Mouse (Mus musculus) fat pad, adult 2 months (tissue): Measurements from ENCODE around the gene Selenov.
"Not testable (repeated sequence)": the region's sequence is repeated elsewhere in the genome, so short reads cannot be mapped to it uniquely, and the experiment has no call there.

Experiments used
- DNase-seq: peaks from one replicate; pipeline ENCODE4 v3.0.0-alpha.2; 2011; ENCODE audit warnings: low read depth, low spot score; ENCODE audit errors: extremely low read depth

Gene Selenov

DNA sequence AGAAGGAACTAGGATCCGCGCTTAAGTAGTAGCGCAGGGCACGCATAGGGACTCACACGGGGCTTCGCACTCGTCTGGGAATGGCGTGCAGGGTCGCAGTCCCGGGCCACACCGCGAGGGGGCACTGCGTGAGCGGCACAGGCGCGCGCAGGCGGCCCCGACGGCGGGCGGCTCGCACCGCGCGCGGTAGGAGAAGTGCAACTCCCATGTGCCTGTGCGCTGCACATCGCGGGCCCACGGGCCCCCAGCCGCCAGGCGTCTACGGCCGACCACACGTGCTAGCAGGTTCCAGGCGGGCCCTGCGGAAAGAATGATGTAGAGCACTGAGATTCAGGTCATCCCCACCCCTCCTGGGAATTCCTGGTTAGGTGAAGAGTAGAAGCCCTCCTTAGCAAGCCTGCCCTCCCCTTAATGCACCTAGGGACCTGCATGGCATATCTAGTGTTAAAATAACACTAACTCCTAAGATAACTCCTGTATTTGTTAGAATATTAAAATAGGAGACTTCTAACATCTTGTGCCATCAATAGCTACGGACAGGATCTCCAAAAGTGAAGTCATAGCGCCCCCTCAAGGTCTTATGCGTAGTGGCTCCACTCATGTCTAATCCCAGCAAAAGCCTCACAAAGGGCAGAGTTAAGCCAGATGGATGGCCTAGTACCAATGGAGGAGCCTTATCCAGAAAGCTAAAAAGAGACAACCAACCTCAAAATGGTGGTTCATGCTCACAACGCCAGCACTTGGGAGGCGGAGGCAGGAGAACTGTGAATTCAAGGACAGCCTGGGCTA, 8.0 kb upstream of the Selenov start:
- DNase-seq = no peak

DNA sequence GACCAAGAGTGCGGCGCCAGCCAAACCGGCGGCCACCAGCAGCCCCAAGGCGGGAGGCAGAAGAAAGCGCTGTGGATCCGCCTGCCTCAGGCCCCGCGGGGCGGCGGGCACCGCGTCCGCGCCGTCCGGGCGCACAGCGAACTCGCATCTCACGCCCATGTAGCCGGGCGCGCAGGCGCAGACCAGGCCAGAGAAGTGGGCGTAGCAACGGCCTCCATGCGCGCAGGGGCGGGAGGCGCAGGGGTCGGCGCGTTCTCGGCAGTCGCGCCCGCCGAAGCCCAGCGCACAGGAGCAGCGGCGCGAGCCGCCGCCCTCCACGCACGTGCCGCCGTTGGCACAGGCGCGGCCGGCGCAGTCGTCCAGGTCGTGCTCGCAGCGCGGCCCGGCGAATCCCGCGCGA, 3.5 kb upstream of the Selenov start:
- DNase-seq = no peak

DNA sequence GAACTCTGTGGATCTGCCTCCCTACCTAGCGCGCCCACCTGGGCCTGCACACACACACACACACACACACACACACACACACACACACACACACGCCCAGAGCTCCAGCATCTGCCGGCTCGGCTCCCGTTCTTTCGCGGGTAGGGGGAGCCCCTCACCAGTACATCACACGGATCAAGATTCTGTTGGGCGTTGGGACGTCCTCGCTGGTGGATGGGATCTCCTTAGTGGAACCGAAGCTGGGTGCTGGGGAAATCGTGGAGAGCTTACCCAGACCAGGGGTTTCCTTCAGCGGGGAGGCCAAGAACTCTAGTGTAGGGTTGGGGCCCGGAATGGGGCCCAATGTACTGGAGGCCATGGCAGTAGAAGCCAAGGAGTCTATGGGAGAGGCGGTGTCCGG, 821 bp downstream of the Selenov start:
- no peak for DNase-seq

DNA sequence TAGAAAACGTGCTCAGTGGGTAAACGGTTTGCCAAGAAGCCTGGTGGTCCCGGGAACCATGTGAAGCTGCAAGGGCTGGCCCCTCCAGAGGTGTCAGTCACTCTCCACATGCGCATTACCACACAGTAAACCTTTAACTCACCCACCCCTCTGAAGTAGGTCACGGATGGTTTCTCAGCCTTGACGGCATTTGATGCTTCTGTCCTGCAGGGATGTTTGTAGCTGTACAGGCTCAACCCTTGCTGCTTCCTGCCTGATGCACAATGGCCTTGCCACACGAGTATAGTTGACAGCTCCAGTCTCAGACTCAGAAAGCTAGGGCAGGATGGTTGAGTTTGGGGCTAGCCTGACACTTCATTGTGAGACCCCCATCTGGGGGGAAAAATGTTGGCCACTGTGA, 10.4 kb downstream of the Selenov start:
- DNase-seq = no peak

DNA sequence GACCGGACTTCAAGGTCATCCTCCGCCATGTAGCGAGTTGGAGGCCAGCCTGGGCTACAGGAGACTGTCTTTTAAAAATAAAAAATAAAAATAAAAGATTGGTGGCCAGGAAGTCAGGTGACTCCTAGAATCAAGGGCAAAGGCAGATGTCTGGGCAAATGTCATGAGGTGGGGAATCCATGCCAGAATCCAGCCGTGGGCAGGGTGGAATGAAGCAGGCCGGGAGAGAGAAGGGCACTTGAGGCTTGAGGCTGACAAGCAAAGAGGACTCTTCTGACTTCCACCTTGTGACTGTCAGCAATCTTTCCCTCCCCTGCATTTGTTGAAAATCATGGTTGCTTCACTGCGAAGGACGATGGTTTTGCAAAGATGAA, 12.7 kb downstream of the Selenov start:
- DNase-seq = no peak

DNA sequence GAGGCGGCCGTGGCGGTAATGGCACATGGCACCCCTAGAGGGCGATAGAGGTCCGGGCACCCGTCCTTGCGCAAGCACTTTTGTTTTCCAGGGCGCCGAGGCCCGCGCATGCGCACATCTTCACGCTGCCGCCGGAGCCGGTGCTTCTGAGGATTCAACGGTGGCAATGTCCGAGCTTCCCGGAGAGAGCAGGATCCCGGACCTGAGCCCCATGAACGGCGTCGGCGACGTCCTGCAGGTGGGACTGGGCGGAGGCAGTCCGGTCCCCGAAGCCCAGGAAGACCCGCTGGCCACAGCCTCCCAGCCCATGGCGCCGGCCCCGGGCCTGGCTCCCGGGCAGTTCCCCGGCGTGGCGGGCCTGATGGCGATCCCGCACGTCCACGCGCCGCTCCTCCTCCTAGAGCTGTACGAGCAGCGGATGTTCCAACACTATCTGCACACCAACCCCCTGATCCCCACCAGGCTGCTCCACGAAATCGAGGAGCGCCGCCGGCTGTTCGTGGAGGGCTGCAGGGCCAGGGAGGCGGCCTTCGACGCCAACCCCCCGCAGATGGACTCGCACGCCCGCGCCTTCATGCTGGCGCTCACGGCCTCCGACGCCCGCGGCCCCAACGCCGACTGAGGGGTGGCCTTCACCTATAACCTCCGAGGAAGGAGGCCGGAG, 13.2 kb downstream of the Selenov start, which contains the start of gene Eid2b:
Gene Eid2b (plus strand): TSS at position 125 of the 664 bp plus-strand sequence.
- peak; percentile 14 for DNase-seq

DNA sequence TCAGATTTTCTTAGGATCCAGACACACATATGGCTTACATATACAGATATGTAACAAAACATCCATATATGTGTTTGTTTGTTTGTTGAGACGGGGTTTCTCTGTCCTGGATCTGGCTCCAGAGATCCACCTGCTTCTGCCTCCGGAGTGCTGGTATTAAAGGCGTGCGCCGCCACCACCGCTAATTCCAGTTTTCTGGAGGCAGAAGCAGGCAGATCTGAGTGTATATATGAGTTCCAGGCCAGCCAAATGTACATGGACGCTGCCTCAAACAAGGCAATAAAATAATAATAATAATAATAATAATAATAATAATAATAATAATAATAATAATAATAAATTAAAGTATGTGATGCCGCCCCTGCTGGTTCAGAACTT, 13.8 kb downstream of the Selenov start:
- DNase-seq = no peak

DNA sequence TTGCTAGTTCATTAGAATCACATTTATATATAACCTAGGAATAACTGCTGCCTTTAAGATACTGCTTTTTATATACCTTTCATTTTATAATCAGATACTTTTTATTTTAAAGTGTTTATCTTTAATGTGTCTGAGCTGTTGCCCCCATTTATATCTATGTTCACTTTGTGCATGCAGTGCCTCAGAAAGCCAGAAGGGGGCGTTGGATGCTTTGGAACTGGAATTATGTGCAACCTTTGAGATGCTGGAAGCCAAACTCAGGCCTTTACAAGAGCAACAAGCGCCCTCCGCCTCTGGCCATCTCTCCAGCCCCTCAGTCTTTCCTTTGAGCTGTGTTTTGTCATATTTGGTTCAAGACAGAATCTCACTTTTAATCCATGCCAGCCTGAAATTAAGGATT, 19.2 kb downstream of the Selenov start:
- no peak for DNase-seq

DNA sequence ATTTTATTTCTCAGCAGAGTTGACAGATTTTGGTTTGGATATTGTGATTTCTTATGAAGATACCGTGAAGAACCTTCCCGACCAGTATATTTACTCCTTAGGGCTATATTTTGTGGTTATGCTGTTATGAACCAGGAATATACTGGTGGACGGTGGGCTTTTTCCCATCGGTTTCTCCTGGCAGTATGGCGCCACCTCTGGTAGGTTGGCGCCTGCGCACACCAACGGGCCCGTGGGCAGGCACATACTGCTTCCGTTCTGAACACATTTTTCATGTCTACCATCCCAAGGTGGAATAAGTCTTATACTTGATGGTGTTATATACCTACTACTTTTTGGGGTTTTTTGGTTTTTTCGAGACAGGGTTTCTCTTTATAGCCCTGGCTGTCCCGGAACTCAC, 21.6 kb downstream of the Selenov start:
- no peak for DNase-seq

DNA sequence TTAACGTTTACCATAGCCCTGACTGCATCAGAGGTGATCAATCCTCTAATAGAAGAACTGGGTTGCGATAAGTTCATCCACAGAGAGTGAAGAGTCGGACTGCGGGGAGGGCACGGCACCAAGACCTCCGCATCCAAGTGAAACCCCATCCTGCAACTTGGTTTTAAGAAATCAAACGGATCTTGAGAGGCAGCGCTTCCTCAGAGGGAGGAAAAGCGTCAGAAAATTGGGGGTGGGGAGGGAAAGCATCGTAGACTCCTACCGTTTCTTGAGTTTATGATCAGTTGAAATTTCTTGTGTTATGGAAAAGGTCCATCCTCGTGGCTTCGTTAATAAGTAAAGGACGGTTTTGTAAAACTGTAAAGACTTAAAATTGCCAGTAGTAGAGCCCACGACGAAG, 22.4 kb downstream of the Selenov start:
- no peak for DNase-seq

DNA sequence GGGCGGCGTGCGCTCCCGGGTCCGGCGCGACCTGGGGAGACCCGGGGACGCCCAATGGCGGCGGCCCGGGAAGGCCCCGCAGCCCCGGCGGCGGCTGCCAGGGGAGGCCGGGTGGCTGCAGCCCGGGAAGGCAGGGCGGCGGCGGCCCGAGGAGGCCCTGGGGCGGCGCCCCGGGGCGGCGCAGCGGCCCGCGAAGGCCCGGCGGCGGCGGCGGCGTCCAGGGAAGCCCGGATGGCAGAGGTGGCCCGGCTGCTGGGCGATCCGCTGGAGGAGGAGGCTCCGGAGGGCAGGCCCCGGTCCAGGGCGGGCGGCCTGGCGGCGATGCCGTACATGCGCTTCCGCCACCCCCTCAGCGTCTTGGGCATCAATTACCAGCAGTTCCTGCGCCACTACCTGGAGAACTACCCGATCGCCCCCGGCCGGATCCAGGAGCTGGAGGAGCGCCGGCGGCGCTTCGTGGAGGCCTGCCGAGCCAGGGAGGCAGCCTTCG, 22.9 kb downstream of the Selenov start:
- DNase-seq = no peak

DNA sequence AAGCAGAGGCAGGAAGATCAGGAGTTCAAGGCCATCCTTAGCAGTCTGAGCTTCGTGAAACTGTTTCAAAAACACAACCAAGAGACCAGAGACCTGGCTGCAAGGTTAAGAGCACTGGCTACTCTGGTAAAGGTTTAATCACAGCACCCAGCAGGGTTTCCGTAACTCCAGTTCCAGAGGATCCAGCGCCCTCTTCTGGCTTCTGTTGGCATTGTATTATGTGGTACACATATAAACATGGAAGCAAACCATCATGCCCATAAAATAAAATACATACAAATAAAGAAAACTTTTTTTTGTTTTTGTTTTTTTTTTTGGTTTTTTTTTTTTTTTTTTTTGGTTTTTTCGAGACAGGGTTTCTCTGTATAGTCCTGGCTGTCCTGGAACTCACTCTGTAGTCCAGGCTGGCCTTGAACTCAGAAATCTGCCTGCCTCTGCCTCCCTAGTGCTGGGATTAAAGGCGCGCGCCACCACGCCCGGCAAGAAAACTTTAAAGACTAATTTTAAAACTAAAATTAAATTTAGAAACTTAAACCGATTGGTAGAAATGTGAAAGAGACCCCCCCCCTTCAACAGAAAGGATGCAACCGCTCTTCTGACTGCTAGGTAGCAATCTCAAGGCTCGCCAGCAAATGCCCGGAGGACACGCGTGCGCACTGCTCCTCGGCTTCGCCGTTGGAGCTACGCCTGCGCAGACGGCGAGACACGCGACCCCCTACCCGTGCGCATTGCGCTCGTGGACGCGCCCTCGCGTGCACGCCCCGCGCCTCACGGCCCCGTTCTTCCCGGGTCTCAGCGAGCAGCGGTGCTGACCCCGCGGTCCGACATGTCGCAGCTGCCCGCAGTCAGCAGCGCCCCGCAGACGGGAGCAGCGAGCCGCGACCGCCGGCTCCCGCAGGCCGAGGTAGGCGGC, 23.6 kb downstream of the Selenov start, which contains the start of gene Eid2:
Gene Eid2 (plus strand): TSS at position 753 of the 913 bp plus-strand sequence.
- DNase-seq = no peak

DNA sequence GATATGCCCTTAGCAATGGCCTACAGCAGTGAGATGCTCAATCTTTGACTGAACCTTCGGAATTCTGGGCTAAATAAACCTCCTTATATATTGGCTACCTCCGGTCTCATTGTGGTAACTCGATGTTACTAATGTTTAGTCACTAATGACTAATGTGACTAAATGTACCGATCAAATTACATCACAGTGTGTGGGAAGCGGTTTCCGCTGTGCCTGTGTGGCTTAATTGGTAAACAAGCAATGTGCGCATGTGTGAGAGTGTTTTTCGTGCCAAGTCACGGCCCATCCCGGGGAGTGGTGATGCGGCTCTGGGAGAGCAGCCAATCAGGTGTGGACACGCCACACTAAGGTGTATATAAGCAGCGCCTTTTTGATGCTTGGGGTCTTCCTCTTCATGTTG, 25.6 kb downstream of the Selenov start:
- DNase-seq = no peak

DNA sequence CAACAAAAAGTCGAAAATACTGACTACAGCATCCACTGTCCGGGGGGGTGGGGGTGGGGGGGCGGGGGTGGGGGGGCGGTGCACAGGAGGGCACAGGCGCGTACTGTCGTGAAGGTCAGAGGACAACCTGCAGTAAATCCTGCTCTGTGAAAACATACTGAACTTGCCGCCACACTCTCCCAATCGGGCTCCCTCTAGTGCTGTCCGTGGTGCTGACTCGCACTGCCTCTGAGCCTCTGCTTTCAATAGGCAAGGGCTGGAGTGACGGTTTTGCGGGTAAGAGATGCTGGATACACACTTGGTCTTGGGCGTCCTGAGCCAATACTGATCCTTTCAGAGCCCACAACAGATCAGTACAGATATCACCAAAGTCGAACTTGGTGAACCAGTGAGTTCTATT, 27.2 kb downstream of the Selenov start:
- DNase-seq = no peak

DNA sequence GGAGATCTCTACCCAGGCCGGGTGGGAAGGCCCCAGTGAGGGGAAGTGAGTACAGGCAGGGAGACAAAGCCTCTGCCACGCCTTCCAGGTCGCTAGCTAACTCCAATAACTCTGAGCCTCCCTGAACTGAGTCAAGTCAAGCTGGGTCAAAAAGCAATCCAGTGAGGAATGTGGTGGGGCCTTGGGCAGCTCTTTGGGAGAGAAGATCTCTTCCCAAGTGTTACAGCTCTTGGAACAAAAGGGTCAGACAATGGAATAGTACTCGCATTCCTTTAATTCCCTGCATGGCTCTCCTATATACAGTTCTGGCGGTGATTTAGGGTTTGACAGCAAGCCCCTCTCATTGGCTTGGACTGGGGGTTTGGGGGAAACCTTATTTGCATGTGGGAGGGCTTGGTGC, 28.1 kb downstream of the Selenov start:
- no peak for DNase-seq

DNA sequence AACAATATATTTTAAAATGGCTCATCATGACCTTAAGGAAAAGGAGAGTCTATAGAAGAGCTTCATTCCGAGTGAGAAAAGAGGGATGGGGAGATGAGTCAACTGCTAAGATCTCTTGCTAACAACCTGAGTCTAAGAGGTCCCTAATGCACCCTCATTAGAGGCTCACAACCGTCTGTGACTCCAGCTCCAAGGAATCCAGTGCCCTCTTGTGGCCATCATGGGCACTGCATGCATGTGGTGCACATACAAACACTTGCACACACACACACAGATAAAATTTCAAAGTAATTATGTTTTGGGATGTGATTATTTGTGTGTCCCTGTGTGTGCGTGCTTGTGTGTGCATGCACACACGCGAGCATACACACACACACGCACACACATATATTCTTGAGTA, 35.5 kb downstream of the Selenov start:
- no peak for DNase-seq

DNA sequence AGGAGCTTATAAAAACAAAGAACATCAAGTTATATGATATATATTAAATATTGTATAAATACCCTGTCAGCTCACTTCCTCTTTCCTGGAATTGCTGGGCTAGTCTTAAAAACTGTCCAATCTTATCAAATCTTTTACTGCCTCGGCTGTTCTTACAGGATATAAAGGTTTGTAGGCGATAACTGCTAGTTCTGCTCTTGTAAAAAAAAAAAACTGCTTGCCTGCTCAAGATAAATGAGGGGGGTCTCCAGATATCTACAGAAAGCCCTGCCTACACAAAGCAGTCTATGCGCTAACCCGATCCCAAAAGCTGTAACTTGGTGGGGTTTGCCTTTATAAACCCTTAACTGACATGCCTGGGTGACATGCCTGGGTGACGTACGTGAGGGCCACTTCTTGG, 36.4 kb downstream of the Selenov start:
- no peak for DNase-seq

DNA sequence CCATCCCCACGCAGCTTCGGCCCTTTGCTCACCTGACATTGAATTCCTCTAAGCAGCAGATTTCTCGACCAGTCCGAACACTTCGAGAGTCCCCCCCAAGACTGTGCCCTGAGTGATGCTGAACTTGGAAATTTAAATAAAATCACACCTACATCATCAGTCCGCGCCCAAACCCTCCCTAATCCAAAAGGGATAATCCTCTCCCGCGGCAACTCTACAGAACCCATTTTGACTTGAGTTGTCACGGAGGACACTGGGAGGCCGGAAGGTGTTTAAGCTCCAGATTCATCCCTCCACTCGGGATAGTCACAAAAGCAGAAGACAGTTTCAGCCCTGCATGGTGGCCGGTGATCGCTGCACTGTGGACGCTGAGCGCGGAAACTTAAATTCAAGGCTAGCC, 39.0 kb downstream of the Selenov start:
- DNase-seq = no peak

DNA sequence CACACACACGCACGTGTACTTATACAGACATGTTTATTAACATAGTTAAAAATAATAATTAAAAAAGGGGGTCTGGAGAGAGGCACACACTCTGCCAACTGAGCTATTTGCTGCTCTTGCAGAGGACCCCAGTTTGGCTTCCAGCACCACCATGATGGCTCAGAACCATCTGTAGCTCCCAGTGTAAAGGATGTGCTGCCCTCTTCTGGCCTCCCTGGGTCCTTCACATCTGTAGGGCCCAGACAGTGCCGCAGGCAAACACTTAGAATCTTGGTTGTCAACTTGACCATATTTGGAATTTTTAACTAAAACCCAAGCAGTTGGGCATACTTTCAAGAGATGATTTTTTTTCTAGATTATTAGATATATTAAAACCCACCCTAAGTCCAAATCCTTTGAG, 42.0 kb downstream of the Selenov start:
- DNase-seq = no peak

DNA sequence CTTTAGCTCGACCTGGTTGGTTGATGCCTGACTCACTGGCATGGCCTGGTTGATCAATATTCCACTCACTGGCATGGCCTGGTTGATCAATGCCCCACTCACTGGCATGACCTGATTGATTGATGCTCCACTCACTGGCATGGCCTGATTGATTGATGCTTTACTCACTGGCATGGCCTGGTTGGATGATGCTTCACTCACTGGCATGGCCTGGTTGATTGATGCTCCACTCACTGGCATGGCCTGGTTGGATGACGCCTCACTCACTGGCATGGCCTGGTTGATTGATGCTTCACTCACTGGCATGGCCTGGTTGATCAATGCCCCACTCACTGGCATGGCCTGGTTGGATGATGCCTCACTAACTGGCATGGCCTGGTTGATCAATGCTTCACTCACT, 47.0 kb downstream of the Selenov start:
- not testable (repeated sequence) for DNase-seq
